Mouse (Mus musculus) erythroblast, embryonic 14.5 days (primary cell): ENCODE measurements around the gene Ppm1n. TPM values are rescaled to one million over a fixed set of nuclear protein-coding genes. Genes with fewer than 3 reads are reported as not detected.
A peak's percentile ranks its signal among the peaks of the same experiment; 100 is the strongest.

Experiments
- H3K27me3 ChIP-seq: 2 replicates; pipeline ENCODE4 v1.6.1; 2012; ENCODE audit warnings: inconsistent platforms; ENCODE audit not compliant: control insufficient read depth
- H3K36me3 ChIP-seq: 2 replicates; pipeline ENCODE4 v1.6.1; 2012; ENCODE audit warnings: mild to moderate bottlenecking, inconsistent platforms; ENCODE audit not compliant: control insufficient read depth
- H3K4me1 ChIP-seq: 2 replicates; pipeline ENCODE4 v1.6.1; 2012; ENCODE audit warnings: inconsistent platforms; ENCODE audit not compliant: control insufficient read depth
- H3K4me3 ChIP-seq: replicated peaks from 2 replicates; pipeline ENCODE3; 2012; ENCODE audit warnings: moderate library complexity, mild to moderate bottlenecking, inconsistent platforms
- H3K9me3 ChIP-seq: 2 replicates; pipeline ENCODE4 v1.6.1; 2012; ENCODE audit warnings: low read length, inconsistent platforms, mixed read lengths; ENCODE audit not compliant: control insufficient read depth
- GATA1 ChIP-seq: IDR thresholded peaks from 2 replicates; pipeline ENCODE4 v1.6.1; 2012; ENCODE audit warnings: low read length, inconsistent platforms, mixed read lengths
- TAL1 ChIP-seq: IDR thresholded peaks from 3 replicates; pipeline ENCODE4 v1.6.1; 2012; ENCODE audit warnings: low read length, inconsistent platforms, mixed read lengths
- polyA plus RNA-seq: library from polyadenylated mRNA; stranded (reverse); fragments of >175 nt; gene quantifications from 2 replicates; pipeline ENCODE4 v1.2.3, GENCODE M21; 2012

Ppm1n gene
- polyA plus RNA-seq, 1 experiment = not detected

DNA sequence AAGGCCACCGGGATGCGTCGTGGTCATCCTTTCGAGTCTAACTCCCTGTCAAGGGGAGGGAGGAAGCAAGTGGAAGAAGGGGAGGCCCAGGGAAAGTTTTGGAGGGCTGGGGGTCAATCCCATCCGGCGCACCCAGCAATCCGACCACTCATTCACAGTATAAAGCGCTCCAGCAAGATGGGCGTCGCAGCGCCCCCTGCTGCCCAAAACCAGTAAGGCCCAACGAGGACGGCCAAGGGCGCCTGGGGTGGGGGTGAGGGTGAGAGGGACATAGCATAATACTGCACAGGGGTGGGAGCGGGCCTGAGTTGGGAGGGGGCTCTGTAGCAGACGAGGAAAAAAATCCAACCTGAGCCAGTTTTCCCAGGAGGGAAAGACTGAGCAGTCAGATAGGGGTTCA, 23.9 kb upstream of the Ppm1n start:
- H3K9me3 ChIP-seq = peaks cover 3% of the 10 kb centered on the region; the same call in 1 of the 2 replicates
- H3K27me3 ChIP-seq = peaks cover 79% of the 10 kb centered on the region
- H3K4me1 ChIP-seq = peaks cover 35% of the 10 kb centered on the region
- H3K4me3 ChIP-seq = no peak overlapping the region
- H3K36me3 ChIP-seq = no peaks in the 10 kb centered on the region
- TF ChIP-seq TAL1 (no peak), GATA1 (no peak)

DNA sequence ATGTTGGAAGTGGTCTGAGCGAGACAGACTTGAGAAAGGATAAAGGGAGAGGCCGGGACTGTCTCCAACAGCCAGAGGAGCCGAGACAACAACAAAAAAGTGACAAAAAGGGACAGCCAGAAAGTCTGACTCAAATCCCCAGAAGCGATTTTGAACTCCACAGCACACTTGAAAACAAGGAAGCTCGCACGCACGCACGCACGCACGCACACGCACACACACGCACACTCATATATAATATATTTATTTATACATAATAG, 23.1 kb upstream of the Ppm1n start:
- H3K4me3 ChIP-seq = no peak overlapping the region
- peaks cover 73% of the 10 kb centered on the region for H3K27me3 ChIP-seq
- no peaks in the 10 kb centered on the region for H3K36me3 ChIP-seq
- no peak for TF ChIP-seq GATA1
- no peak for TF ChIP-seq TAL1
- H3K4me1 ChIP-seq = peaks cover 27% of the 10 kb centered on the region
- peaks cover 3% of the 10 kb centered on the region; the same call in 1 of the 2 replicates for H3K9me3 ChIP-seq

DNA sequence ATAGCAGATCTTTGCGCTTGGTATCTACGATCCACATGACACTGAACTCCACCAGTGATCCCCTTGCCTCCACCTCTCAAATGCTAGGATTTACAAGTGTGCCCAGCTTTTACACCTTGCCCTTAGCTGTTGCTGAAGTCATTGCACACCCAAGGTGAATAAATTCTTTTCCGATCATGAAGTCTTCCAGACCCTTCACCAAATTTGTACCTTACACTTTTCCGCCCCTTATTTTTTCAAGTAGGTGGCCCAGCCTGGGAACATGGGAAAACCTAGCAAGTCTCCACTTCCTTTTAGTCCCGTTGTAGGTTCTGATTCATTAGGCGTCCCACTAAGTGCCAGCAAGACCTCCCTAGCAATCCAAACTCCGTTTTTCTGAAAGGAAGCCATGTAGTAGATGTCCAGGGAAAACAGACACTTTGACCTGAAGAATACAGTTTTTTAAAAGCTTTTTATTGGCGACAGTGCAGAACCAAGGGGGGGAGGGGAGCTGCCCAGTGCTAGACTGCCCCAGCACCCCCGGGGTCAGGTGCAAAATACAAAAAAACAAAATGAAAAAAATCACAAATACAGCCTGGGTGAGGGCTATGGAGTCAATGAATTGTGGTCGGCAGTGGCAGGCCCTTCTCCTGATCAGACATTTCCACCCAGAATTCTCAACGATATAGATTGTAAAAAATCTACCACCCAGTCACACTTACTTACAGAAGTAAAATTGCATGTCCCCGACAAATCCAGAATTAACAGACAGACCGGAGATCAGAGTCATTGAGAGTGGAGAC, 22.6 kb upstream of the Ppm1n start:
- Histone ChIP-seq H3K4me1 (peaks cover 23% of the 10 kb centered on the region), H3K4me3 (no peak overlapping the region), H3K36me3 (no peaks in the 10 kb centered on the region), H3K9me3 (peaks cover 3% of the 10 kb centered on the region; the same call in 1 of the 2 replicates), H3K27me3 (peaks cover 69% of the 10 kb centered on the region)
- TF ChIP-seq GATA1 (no peak), TAL1 (no peak)

DNA sequence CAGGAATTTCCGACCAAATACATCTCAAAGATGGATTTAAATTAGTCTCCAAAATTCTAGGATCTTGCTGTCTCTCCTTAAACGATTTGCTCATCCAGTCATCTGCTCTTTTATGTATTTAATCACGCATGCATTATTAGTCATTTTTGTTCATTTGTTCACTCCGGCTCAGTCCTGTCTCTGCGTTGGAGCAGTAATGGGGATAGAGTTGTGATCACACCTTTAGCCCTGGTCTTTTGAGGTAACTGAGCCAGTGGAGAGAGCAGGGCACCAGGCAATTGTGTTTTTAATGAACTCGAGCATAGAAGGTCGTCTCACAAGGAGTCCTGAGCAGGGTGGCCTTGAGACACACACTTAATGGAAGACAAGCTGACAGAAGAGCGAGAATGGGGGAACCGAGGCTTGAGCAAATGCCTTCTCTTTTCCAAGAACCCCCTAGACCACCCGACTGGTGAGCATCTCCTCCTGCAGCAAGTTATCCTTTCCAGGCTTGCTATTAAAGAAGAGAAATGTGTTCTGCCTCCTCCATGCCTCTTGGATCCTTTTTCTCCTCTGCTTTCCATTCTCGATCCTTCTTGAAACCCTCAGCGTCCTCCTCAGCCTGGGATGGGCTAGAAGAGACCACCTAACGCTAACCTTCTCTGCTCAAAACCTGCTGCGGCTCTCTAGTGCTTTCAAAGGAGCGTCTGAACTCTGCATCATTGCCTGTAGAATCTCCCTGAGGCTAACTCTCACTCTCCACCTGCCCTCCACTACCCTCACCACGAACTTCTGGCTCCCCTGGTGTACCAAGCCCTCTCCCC, 21.8 kb upstream of the Ppm1n start:
- H3K4me1 ChIP-seq = peaks cover 23% of the 10 kb centered on the region
- no peak overlapping the region for H3K4me3 ChIP-seq
- H3K9me3 ChIP-seq = peaks cover 6% of the 10 kb centered on the region; the same call in 1 of the 2 replicates
- H3K36me3 ChIP-seq = no peaks in the 10 kb centered on the region
- TF ChIP-seq TAL1 (no peak), GATA1 (no peak)
- H3K27me3 ChIP-seq = peaks cover 61% of the 10 kb centered on the region

DNA sequence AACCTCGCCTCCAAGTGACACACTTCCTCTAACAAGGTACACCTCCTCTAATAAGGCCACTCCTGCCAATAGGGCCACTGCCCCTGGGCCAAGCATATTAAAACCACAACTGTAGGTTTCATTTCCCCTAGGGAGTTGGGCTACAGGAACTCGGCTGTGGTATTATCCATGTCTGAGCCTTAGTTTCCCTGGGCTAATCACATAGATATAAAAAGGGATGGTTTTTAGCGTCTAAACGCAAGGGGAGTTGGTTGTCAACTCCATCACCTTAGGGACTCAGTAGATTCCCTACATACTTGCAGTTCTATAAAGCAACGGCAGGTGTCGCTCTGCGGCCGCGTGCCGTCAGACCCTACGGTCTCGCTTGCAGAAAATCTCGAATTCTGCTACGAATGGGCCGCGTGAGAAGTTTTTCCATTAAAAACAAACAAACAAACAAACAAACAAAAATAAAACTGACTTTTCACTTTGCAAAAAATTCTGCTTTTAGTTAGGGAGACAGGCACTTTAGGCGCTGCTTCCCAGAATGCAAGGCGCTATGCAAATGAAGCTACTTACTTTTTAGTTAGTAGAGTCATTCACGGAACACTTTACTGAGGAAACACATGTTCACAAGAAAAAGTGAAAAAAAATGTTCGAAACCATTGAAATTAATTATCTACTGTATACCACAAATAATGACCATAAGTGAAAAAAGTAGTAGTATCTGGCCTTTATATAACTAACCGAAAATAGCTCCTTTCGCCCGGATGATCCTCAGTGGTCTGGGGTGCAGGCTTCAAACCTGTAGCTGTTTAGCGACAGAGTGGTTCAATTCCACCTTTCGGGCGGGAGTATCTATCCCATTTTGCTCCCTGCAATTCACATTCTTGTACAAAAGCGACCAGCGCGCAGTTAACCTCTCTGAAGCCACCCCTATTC, 20.9 kb upstream of the Ppm1n start:
- no peaks in the 10 kb centered on the region for H3K36me3 ChIP-seq
- peaks cover 6% of the 10 kb centered on the region; the same call in 1 of the 2 replicates for H3K9me3 ChIP-seq
- no peak for TF ChIP-seq TAL1
- no peak for TF ChIP-seq GATA1
- peaks cover 52% of the 10 kb centered on the region for H3K27me3 ChIP-seq
- peak overlapping the region; percentile 67 for H3K4me3 ChIP-seq
- peaks cover 24% of the 10 kb centered on the region for H3K4me1 ChIP-seq

DNA sequence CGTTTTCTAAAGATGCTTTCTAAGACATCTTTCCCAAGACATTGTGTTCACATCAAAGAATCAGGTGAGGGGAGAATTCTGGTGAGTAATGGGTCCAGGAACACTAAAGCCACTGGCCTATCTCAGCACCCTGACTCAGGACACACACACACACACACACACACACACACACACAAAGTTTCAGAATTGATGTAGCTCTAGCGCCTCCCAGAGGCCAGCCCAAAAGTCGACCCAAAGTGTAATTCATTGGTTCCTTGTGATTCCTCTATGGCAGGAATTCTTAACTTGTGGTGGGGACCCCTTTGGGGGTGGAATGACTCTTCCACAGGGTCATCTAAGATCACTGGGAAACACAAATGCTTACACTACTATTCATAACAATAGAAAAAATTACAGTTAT, 19.3 kb upstream of the Ppm1n start:
- TF ChIP-seq GATA1 = no peak
- TF ChIP-seq TAL1 = no peak

DNA sequence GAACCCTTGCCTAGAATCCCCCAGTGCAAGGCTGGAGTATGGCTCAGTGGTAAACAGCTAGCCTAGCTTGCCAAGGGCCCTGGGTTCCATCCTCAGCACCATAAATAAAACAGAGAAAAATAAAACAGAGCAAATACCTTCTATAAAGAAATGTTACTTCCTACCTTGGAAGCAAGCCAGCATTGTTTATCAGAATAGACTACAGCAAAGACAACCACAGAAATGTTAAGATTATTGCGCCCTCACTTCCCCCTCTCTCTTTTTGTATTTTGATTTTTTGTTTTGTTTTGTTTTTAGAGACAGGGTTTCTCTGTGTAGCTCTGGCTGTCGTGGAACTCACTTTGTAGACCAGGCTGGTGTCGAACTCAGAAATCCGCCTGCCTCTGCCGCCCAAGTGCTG, 17.9 kb upstream of the Ppm1n start:
- Histone ChIP-seq H3K36me3 (no peaks in the 10 kb centered on the region), H3K4me1 (peaks cover 30% of the 10 kb centered on the region), H3K9me3 (peaks cover 2% of the 10 kb centered on the region; the same call in 1 of the 2 replicates), H3K4me3 (no peak overlapping the region), H3K27me3 (peaks cover 22% of the 10 kb centered on the region)
- TF ChIP-seq TAL1 (no peak), GATA1 (no peak)

More for the DNA sequence above, 19.3 kb upstream of the Ppm1n start:
- H3K4me3 ChIP-seq = no peak overlapping the region
- H3K9me3 ChIP-seq = peaks cover 2% of the 10 kb centered on the region; the same call in 1 of the 2 replicates
- H3K4me1 ChIP-seq = peaks cover 28% of the 10 kb centered on the region
- H3K27me3 ChIP-seq = peaks cover 36% of the 10 kb centered on the region
- no peaks in the 10 kb centered on the region for H3K36me3 ChIP-seq

DNA sequence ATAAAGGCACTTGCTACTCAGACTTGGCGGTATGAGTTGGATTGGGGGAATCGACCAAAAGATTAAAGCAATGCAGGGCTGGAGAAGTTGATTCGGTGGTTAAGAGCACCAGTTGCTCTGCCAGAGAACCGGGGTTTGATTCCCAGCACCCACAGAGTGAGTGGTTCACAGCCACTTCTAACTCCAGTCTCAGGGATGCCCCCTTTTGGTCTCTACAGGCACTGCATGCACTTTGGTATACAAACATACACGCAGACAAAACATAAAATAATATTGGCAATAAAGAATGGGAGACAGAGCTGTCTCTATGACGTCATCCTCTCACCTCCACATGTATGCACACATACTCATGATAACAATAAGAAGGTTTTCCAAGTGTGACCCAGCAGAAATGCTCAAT, 17.2 kb upstream of the Ppm1n start:
- Histone ChIP-seq H3K4me3 (no peak overlapping the region), H3K27me3 (peaks cover 15% of the 10 kb centered on the region), H3K4me1 (peaks cover 36% of the 10 kb centered on the region), H3K9me3 (peaks cover 2% of the 10 kb centered on the region; the same call in 1 of the 2 replicates), H3K36me3 (no peaks in the 10 kb centered on the region)
- TF ChIP-seq GATA1 = no peak
- TF ChIP-seq TAL1 = no peak
